Mouse (Mus musculus) urinary bladder, adult 2 months (tissue): ENCODE data around the gene Ppm1b. TPM values are rescaled to one million over a fixed set of nuclear protein-coding genes. Genes with fewer than 3 reads are reported as not detected.

Source experiments
- DNase-seq: peaks from one replicate; pipeline ENCODE4 v3.0.0; 2022; ENCODE audit warnings: low spot score
- polyA plus RNA-seq: library from polyadenylated mRNA; depleted of rRNA; stranded (reverse); fragments of >200 nt; gene quantifications from 2 replicates; pipeline ENCODE4 v1.2.3, GENCODE M21; 2012; rRNA removed

Ppm1b gene
- polyA plus RNA-seq, 1 experiment, result 55.2 TPM

- no peak for DNase-seq
Measured at GRCm38 (mm10) chr17:85070658-85071057, 114.1 kb downstream of the Ppm1b start.

- DNase-seq, result no peak
Measured at GRCm38 (mm10) chr17:85071088-85071775, 114.7 kb downstream of the Ppm1b start.

GRCm38 (mm10) chr17:85072383-85072782 lies 115.8 kb downstream of the Ppm1b start:
- DNase-seq, result no peak

DNA sequence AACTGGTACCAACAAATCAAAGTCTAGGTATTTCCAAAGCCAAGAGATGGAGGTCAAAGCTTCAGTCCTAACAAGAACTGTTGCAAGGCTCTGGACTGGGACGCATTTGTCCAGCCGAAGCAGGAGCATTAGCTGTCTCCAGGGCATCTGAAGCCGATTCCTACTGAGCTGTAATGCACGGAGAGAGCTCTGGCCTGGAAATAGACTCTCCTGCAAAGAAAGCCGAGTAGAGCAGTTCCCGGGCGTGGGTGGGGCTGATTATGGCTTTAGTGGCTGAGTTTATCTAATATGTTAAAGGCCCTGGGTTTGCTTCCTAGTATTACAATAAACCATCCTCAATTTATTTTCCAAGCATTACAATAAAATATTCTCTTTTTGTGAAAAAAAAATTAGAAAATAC lies 116.7 kb downstream of the Ppm1b start:
- DNase-seq, result no peak

Other genes with a start within 250 kb of the Ppm1b start
- 24.7 and 35.5 TPM in 2 replicates for gene Lrpprc, start 166.0 kb upstream of the Ppm1b start, polyA plus RNA-seq
- gene Slc3a1, start 71.6 kb downstream of the Ppm1b start, polyA plus RNA-seq, result 0.17 and 0.19 TPM in 2 replicates
- 32.5 and 35.4 TPM in 2 replicates for gene Prepl, start 133.5 kb downstream of the Ppm1b start, polyA plus RNA-seq
- gene Camkmt, start 133.8 kb downstream of the Ppm1b start, polyA plus RNA-seq, result 2.7 and 2.9 TPM in 2 replicates